Mouse (Mus musculus): Measurements from ENCODE around the gene Olfr1252.

Olfr1252 gene

GRCm38 (mm10) chr2:89724912-89725311 lies at the start of gene Olfr1252:
TSS of gene Olfr1252 (minus strand) at chr2:89725012.
- no peak for DNase-seq

GRCm38 (mm10) chr2:89756990-89757389 lies 32.2 kb upstream of the Olfr1252 start, which contains the start of gene Olfr1253:
TSS of gene Olfr1253 (minus strand) at chr2:89757090.
- no peak for DNase-seq

- DNase-seq, result peak in 1 of 2 experiments; percentile 24
Measured at GRCm38 (mm10) chr2:89691980-89692379, 32.8 kb downstream of the Olfr1252 start.

- no peak for DNase-seq
Measured at GRCm38 (mm10) chr2:89671836-89672235, 53.0 kb downstream of the Olfr1252 start, which contains the start of gene Olfr1251. TSS of gene Olfr1251 (minus strand) at chr2:89671936.
